ENCODE assay signal across 10 mouse cellular contexts in the genomic region with DNA sequence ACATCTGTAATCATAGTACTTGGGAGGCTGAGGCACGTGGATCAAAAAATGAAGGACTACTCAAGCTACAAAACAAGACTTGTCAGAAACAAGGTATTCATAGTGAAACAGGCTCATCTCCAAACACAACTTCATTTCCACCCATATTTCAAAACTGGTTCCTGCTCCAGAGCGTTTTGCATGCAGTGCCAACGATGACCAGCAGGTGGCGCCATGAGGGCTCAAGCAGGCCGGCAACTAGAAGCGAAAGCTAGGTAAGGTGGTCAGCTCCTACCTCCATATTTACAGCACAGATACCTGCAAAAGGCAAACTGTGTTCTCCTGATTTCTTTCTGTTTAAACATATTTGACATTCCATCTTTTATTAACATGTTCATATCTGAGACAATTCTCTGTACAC. TPM values are rescaled to one million over a fixed set of nuclear protein-coding genes. Genes with fewer than 3 reads are reported as not detected.
A peak's percentile ranks its signal among the peaks of the same experiment; 100 is the strongest.
DNase-seq lines count a peak whose midpoint lies in the region; ATAC-seq and TF ChIP-seq lines count a peak whose summit lies in the region.
"Had no signal": no experiment of that assay in that cellular context is flagged by ENCODE, and none has a peak within 500 bp of the region (broad histone marks: within the 10 kb centered on the region; RNA-seq: fewer than 3 reads in every experiment).

No protein-coding gene starts in this region.

- no peaks in the 10 kb centered on the region for H3K27me3 ChIP-seq in kidney, embryonic 15.5 days
- no peaks in the 10 kb centered on the region for H3K27me3 ChIP-seq in forebrain, embryonic 15.5 days
- no peaks in the 10 kb centered on the region for H3K27me3 ChIP-seq in limb, embryonic 10.5 days (ENCODE audit: low read depth, poor library complexity, severe bottlenecking)
- H3K27me3 ChIP-seq in thymus, adult 2 months (ENCODE audit: control insufficient read depth, insufficient read depth, low read length): no peaks in the 10 kb centered on the region
- H3K27me3 ChIP-seq: embryonic facial prominence, embryonic 15.5 days; stomach, embryonic 15.5 days had no signal

- peaks cover 7% of the 10 kb centered on the region; the same call in 1 of the 2 replicates for H3K4me1 ChIP-seq in kidney, embryonic 15.5 days
- H3K4me1 ChIP-seq in forebrain, embryonic 15.5 days: no peaks in the 10 kb centered on the region
- no peaks in the 10 kb centered on the region for H3K4me1 ChIP-seq in limb, embryonic 10.5 days
- H3K4me1 ChIP-seq in olfactory bulb, adult 2 months (ENCODE audit: control insufficient read depth, insufficient read depth, low read length): peaks cover 4% of the 10 kb centered on the region
- no peaks in the 10 kb centered on the region for H3K4me1 ChIP-seq in thymus, adult 2 months (replicated peaks; ENCODE audit: control insufficient read depth, insufficient read depth, low read length)
- H3K4me1 ChIP-seq: embryonic facial prominence, embryonic 15.5 days; stomach, embryonic 15.5 days had no signal

- TF ChIP-seq CTCF in brain, embryonic 14.5 days (IDR thresholded peaks at IDR 0.05; ENCODE audit: borderline replicate concordance, extremely low read depth, insufficient read depth, insufficient read length): peak; percentile 98
- TF ChIP-seq CTCF in olfactory bulb, adult 2 months (IDR thresholded peaks at IDR 0.05; ENCODE audit: insufficient read depth, low read depth, low read length): peak; percentile 90
- peak; percentile 94 for TF ChIP-seq CTCF in thymus, adult 2 months (IDR thresholded peaks at IDR 0.05; ENCODE audit: borderline replicate concordance, control insufficient read depth, extremely low read depth, insufficient read depth, low read length, poor library complexity)

- ATAC-seq in kidney, embryonic 15.5 days (replicated peaks; ENCODE audit: low FRiP score): no peak
- 0 out of 2 replicates have a peak, but pooled peaks have one; percentile 26 for ATAC-seq in forebrain, embryonic 15.5 days (replicated peaks)

- WGBS in kidney, embryonic 15.5 days: 8% methylated on average over 6 of the region's 6 CpGs
- WGBS in forebrain, embryonic 15.5 days: 6% methylated on average over 6 of the region's 6 CpGs
- 8% methylated on average over 6 of the region's 6 CpGs for whole genome bisulfite sequencing in limb, embryonic 10.5 days
- WGBS in olfactory bulb, adult 2 months: 5% methylated on average over 6 of the region's 6 CpGs
- WGBS in thymus, adult 2 months: 6% methylated on average over 6 of the region's 6 CpGs

- H3K9me3 ChIP-seq in kidney, embryonic 15.5 days (replicated peaks): no peaks in the 10 kb centered on the region
- no peaks in the 10 kb centered on the region for H3K9me3 ChIP-seq in forebrain, embryonic 15.5 days
- no peaks in the 10 kb centered on the region for H3K9me3 ChIP-seq in limb, embryonic 10.5 days (replicated peaks)
- H3K9me3 ChIP-seq: embryonic facial prominence, embryonic 15.5 days; stomach, embryonic 15.5 days had no signal

- H3K9ac ChIP-seq in kidney, embryonic 15.5 days: no peak overlapping the region
- no peak overlapping the region for H3K9ac ChIP-seq in forebrain, embryonic 15.5 days (replicated peaks)
- H3K9ac ChIP-seq: embryonic facial prominence, embryonic 15.5 days; stomach, embryonic 15.5 days had no signal

- H3K36me3 ChIP-seq in kidney, embryonic 15.5 days: no peaks in the 10 kb centered on the region
- H3K36me3 ChIP-seq in forebrain, embryonic 15.5 days: no peaks in the 10 kb centered on the region
- H3K36me3 ChIP-seq in limb, embryonic 10.5 days: no peaks in the 10 kb centered on the region
- no peaks in the 10 kb centered on the region for H3K36me3 ChIP-seq in thymus, adult 2 months (ENCODE audit: control insufficient read depth, insufficient read depth, low read length)
- H3K36me3 ChIP-seq: embryonic facial prominence, embryonic 15.5 days; stomach, embryonic 15.5 days had no signal

- peak; percentile 51 for DNase-seq in kidney, adult 11 months
- peak; percentile 80 for DNase-seq in brain, embryonic 14.5 days (ENCODE audit: low read depth)
- peak; percentile 89 for DNase-seq in induced T-regulatory cell, adult 2 months (ENCODE audit: low read depth)
- DNase-seq in limb, embryonic 10.5 days (ENCODE audit: low spot score): peak; percentile 90
- peak; percentile 86 for DNase-seq in thymus, adult 2 months

- H3K4me2 ChIP-seq in kidney, embryonic 15.5 days: no peak overlapping the region
- no peak overlapping the region for H3K4me2 ChIP-seq in forebrain, embryonic 15.5 days (replicated peaks)
- H3K4me2 ChIP-seq: embryonic facial prominence, embryonic 15.5 days; stomach, embryonic 15.5 days had no signal

- no peak for TF ChIP-seq POLR2A in brain, embryonic 14.5 days (IDR thresholded peaks at IDR 0.05; ENCODE audit: borderline replicate concordance, extremely low read depth, insufficient read depth, insufficient read length, poor library complexity, severe bottlenecking)
- no peak for TF ChIP-seq POLR2A in olfactory bulb, adult 2 months (IDR thresholded peaks at IDR 0.05; ENCODE audit: insufficient read depth, low read depth, low read length)
- TF ChIP-seq POLR2A in thymus, adult 2 months (IDR thresholded peaks at IDR 0.05; ENCODE audit: control insufficient read depth, extremely low read depth, insufficient read depth, low read length, poor library complexity): no peak

- H3K4me3 ChIP-seq in kidney, embryonic 15.5 days (replicated peaks): no peak overlapping the region
- no peak overlapping the region for H3K4me3 ChIP-seq in forebrain, embryonic 15.5 days
- no peak overlapping the region for H3K4me3 ChIP-seq in limb, embryonic 10.5 days
- no peak overlapping the region for H3K4me3 ChIP-seq in olfactory bulb, adult 2 months (ENCODE audit: insufficient read depth, low read depth, low read length)
- H3K4me3 ChIP-seq in thymus, adult 2 months (ENCODE audit: control insufficient read depth, insufficient read depth, low read length): no peak overlapping the region
- H3K4me3 ChIP-seq: embryonic facial prominence, embryonic 15.5 days; stomach, embryonic 15.5 days had no signal

- no peak overlapping the region for H3K27ac ChIP-seq in kidney, embryonic 15.5 days
- no peak overlapping the region for H3K27ac ChIP-seq in forebrain, embryonic 15.5 days (replicated peaks)
- H3K27ac ChIP-seq in limb, embryonic 10.5 days: no peak overlapping the region
- no peak overlapping the region for H3K27ac ChIP-seq in olfactory bulb, adult 2 months (ENCODE audit: insufficient read depth, low read depth, low read length)
- H3K27ac ChIP-seq in thymus, adult 2 months (ENCODE audit: control insufficient read depth, insufficient read depth, low read length): no peak overlapping the region
- H3K27ac ChIP-seq: embryonic facial prominence, embryonic 15.5 days; stomach, embryonic 15.5 days had no signal

RNA-seq across cellular contexts. Expression of a gene that starts 22.9 kb away (rescaled TPM):
- polyA plus RNA-seq in kidney, embryonic 15.5 days (2015; fragmentation: Nextera tagmentation; extraction: Ambion mirVana): 10.8 and 11.4 TPM in 2 replicates
- polyA plus RNA-seq in brain, embryonic 14.5 days (2012; rRNA removed): 55.1 and 62.6 TPM in 2 replicates
- polyA plus RNA-seq in forebrain, embryonic 15.5 days (2015; fragmentation: Nextera tagmentation; extraction: Ambion mirVana): 17.5 and 19.6 TPM in 2 replicates
- 13.5 and 16.1 TPM in 2 replicates for polyA plus RNA-seq in limb, embryonic 10.5 days (2016; fragmentation: Nextera tagmentation; extraction: Ambion mirVana)
- not detected in 2 replicates for polyA plus RNA-seq in olfactory bulb, adult 2 months (2012; ENCODE audit: insufficient read depth, insufficient read length, low replicate concordance, missing spikeins)
- 80.9 and 89.7 TPM in 2 replicates for polyA plus RNA-seq in thymus, adult 2 months (2012; rRNA removed)

RNA-seq across cellular contexts. Expression of a gene that starts 48.4 kb away (rescaled TPM):
- polyA plus RNA-seq in kidney, embryonic 15.5 days (2015; fragmentation: Nextera tagmentation; extraction: Ambion mirVana): 0.16 and 0.17 TPM in 2 replicates
- polyA plus RNA-seq in brain, embryonic 14.5 days (2012; rRNA removed): 41.7 and 54.6 TPM in 2 replicates
- 0.70 and 1.2 TPM in 2 replicates for polyA plus RNA-seq in forebrain, embryonic 15.5 days (2015; fragmentation: Nextera tagmentation; extraction: Ambion mirVana)
- polyA plus RNA-seq in limb, embryonic 10.5 days (2016; fragmentation: Nextera tagmentation; extraction: Ambion mirVana): 0.18 TPM in 1 of 2 replicates, not detected in the other
- not detected in 2 replicates for polyA plus RNA-seq in olfactory bulb, adult 2 months (2012; ENCODE audit: insufficient read depth, insufficient read length, low replicate concordance, missing spikeins)
- polyA plus RNA-seq in thymus, adult 2 months (2012; rRNA removed): 0.06 TPM in 1 of 2 replicates, not detected in the other

Comparison
In these comparisons a context has a peak if more than half of its experiments do, and no peak if none do; other contexts are left out.
1. RNA of a gene that starts 48.4 kb away (polyA plus RNA-seq): 41.7 to 54.6 TPM in brain, embryonic 14.5 days; 0.70 to 1.2 TPM in forebrain, embryonic 15.5 days, 0.16 to 0.17 TPM in kidney, embryonic 15.5 days, 0.06 TPM in thymus, adult 2 months, 0.18 TPM in limb, embryonic 10.5 days and not detected in olfactory bulb, adult 2 months; every median in the first group is over 10 times any median in the second.
2. Peak in every context shown above with its lines, with median percentiles within 50 percentile points of each other: DNase-seq and CTCF ChIP-seq.